Mouse (Mus musculus) MN1 (cell line): ENCODE data around the gene Cyp2c38.
"Not testable (repeated sequence)": the region's sequence is repeated elsewhere in the genome, so short reads cannot be mapped to it uniquely, and the experiment has no call there.

Source experiments
- DNase-seq: peaks from one replicate; pipeline ENCODE4 v3.0.0-alpha.2; 2016; ENCODE audit warnings: low spot score

The Cyp2c38 gene

DNA sequence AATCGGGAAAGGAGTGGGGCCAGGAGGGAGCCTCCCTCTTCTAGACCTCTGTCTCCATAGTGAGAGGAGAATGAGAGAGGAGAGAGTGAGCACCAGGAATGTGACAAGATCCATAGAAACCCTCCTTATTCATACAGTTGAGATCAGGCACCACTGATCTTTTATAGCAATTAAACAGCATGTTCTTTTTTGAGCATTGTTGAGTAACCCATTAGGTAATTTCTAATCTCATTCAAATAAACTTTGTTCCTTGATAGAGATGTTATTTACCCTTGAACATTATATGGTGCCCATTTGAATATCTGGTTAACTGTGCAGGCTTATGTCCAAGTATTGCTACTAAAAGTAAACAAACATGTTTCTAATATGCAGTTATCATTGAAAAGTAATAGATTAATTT is at the start of gene Cyp2c38:
Gene Cyp2c38 (minus strand): TSS at position 135 of the 400 bp plus-strand sequence.
- no peak for DNase-seq

DNA sequence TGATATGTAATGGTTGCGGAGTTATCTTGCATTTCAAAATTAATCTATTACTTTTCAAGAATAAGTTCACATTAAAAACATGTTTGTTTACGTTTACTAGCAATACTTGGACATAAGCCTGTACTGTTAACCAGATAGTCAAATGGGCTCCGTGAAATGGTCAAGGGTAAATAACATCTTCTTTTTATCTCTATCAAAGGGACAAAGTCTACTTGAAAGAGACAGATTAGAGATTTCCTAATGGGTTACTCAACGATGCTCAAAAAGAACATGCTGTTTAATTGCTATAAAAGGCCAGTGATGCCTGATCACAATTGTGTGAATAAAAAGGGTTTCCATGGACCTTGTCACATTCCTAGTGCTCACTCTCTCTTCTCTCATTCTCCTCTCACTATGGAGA is 47.7 kb upstream of the Cyp2c38 start, which contains the start of gene Cyp2c39:
Gene Cyp2c39 (plus strand): TSS at position 329 of the 400 bp plus-strand sequence.
- DNase-seq: no peak

DNA sequence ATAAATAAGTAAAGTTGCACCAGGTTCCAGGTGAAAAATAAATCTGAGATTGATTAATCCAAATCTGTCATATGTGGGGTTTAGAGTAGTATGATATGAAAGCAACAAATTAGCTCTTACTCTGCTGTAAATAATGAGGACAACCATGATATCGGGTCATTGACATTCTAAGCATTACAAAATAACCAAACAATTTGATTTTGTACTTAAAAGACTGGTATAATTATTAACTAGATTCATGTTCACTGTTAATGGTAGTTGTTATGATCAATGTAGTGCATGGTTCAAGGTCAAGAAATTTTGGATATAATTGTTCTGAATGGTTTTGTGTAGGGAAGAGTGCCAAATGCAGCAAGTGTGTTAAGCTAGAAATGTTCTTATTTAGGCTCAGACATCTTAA is 46.7 kb upstream of the Cyp2c38 start:
- no peak for DNase-seq

DNA sequence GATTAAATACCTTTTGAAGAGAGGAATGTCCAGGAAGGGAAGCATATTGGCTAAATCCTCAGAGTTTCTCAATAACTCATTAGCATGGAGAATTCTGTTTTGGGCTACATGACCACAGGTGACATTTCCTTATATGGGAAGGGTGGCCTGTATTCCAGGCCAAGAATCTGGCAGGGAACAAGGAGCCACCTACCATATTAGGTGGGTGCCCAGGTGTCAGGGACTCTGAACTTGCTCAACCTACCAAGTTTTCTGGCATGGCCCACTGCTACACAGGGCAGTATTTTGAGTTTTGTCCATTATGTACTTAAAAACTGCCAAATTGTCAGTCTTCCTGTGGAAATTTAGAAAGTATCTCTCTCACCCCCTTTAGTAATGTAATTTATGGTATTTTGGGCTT is 43.5 kb upstream of the Cyp2c38 start:
- DNase-seq: no peak

DNA sequence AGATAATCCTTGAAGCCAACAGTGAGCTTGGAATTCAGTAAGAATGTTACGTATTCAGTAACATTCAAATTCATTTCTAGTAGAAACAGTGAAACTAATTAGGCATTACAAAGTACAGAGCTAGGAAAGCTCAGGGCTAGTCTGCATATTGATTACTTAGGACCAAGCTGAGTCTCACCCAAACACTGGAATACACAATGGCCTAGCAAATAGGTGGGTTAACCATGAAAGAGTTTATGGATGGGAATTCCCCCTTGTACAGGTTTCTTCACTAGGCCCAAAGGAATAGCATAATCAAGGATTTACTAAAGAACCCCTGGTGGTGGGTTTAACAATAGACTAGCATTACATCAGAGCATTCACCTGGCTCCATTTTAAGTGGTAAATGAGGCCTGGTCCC is 21.1 kb upstream of the Cyp2c38 start:
- not testable (repeated sequence) for DNase-seq

- no peak for DNase-seq
Observed at GRCm38 (mm10) chr19:39463923-39464322, 1.0 kb upstream of the Cyp2c38 start.
